Mouse (Mus musculus): ENCODE measurements at regions not wholly inside any gene's neighbourhood (a gene's known extent, or its start where the extent isn't known, plus 50 kb on each side); places are given as distances from the start of the nearest gene placed in this dataset.

- TF ChIP-seq CTCF (IDR thresholded peaks at IDR 0.05) (no peak), EP300 (IDR thresholded peaks at IDR 0.05) (no peak)
Measured at GRCm38 (mm10) chr11:31477104-31477503, 107.2 kb upstream of the Stc2 start.
